Mouse (Mus musculus) CH12.LX (cell line): ENCODE measurements around the gene Il1r2. TPM values are rescaled to one million over a fixed set of nuclear protein-coding genes. Genes with fewer than 3 reads are reported as not detected.
A peak's percentile ranks its signal among the peaks of the same experiment; 100 is the strongest.

ENCODE experiments used
- DNase-seq: peaks from one replicate; pipeline ENCODE4 v3.0.0-alpha.2; 2013; ENCODE audit errors: extremely low read depth
- H3K27ac ChIP-seq: 2 replicates; pipeline ENCODE4 v1.5.1; 2012; ENCODE audit warnings: low read depth, mild to moderate bottlenecking, control low read depth, moderate library complexity; ENCODE audit not compliant: insufficient read depth
- H3K27me3 ChIP-seq: replicated peaks from 2 replicates; pipeline ENCODE3; 2012; ENCODE audit warnings: inconsistent platforms
- H3K36me3 ChIP-seq, 2 experiments: replicated peaks in 1 of 2; 2 replicates each; pipeline versions ENCODE3 to v1.6.1; 2012; ENCODE audit warnings: inconsistent platforms in 1 of 2, low read length in 1 of 2, mild to moderate bottlenecking in 1 of 2, mixed read lengths in 1 of 2, moderate library complexity in 1 of 2; ENCODE audit not compliant: control insufficient read depth in 1 of 2, insufficient read depth in 1 of 2
- H3K4me1 ChIP-seq, 2 experiments: 2 replicates each; pipeline ENCODE4 v1.6.1; 2012; ENCODE audit warnings: inconsistent platforms in 1 of 2, moderate library complexity in 1 of 2; ENCODE audit not compliant: insufficient read depth in 2 of 2, control insufficient read depth in 1 of 2
- H3K4me2 ChIP-seq: 2 replicates; pipeline ENCODE4 v1.6.1; 2012; ENCODE audit warnings: low read depth, mild to moderate bottlenecking, control low read depth; ENCODE audit not compliant: poor library complexity, insufficient read depth, severe bottlenecking
- H3K4me3 ChIP-seq, 3 experiments: fragments of 150-350 bp in 1 of 3; sonication (generic) in 1 of 3; replicated peaks in 1 of 3; 2 replicates each; pipeline versions ENCODE3 to v1.5.1; 2011 to 2012; ENCODE audit warnings: low read depth in 2 of 3, low read length in 2 of 3, mild to moderate bottlenecking in 2 of 3, moderate library complexity in 2 of 3, control low read depth in 1 of 3, improper control_type of control experiment in 1 of 3, inconsistent platforms in 1 of 3, mixed read lengths in 1 of 3; ENCODE audit not compliant: poor library complexity in 1 of 3
- H3K79me2 ChIP-seq: replicated peaks from 2 replicates; pipeline ENCODE4 v1.6.1; 2012; ENCODE audit warnings: mild to moderate bottlenecking, moderate library complexity; ENCODE audit not compliant: control insufficient read depth, poor library complexity, insufficient read depth, severe bottlenecking; ENCODE audit errors: extremely low read depth
- H3K9ac ChIP-seq: 2 replicates; pipeline ENCODE4 v1.6.1; 2012; ENCODE audit warnings: low read depth, mild to moderate bottlenecking, control low read depth, moderate library complexity; ENCODE audit not compliant: insufficient read depth
- H3K9me3 ChIP-seq: replicated peaks from 2 replicates; pipeline ENCODE3; 2012; ENCODE audit warnings: low read length, inconsistent platforms, mixed read lengths
- CHD2 ChIP-seq: IDR thresholded peaks from 2 replicates; pipeline ENCODE4 v1.6.1; 2011; ENCODE audit warnings: low read length, improper control_type of control experiment
- EP300 ChIP-seq: IDR thresholded peaks from 2 replicates; pipeline ENCODE4 v1.6.1; 2011; ENCODE audit warnings: low read length, improper control_type of control experiment
- GABPA ChIP-seq: IDR thresholded peaks from 2 replicates; pipeline ENCODE4 v1.6.1; 2012; ENCODE audit warnings: low read depth, low read length, improper control_type of control experiment, inconsistent platforms; ENCODE audit not compliant: insufficient replicate concordance
- HCFC1 ChIP-seq: IDR thresholded peaks from 2 replicates; pipeline ENCODE4 v1.6.1; 2012; ENCODE audit warnings: low read depth, mild to moderate bottlenecking, inconsistent platforms, low read length, improper control_type of control experiment
- IRF4 ChIP-seq: IDR thresholded peaks from 2 replicates; pipeline ENCODE4 v1.6.1; 2014; ENCODE audit warnings: low read depth, mild to moderate bottlenecking, inconsistent platforms, low read length, improper control_type of control experiment
- KAT2A ChIP-seq: IDR thresholded peaks from 2 replicates; pipeline ENCODE4 v1.6.1; 2012; ENCODE audit warnings: low read length, improper control_type of control experiment, inconsistent platforms; ENCODE audit not compliant: insufficient replicate concordance
- NRF1 ChIP-seq: IDR thresholded peaks from 2 replicates; pipeline ENCODE4 v1.6.1; 2014; ENCODE audit warnings: low read depth, mild to moderate bottlenecking, inconsistent platforms, low read length, improper control_type of control experiment, moderate library complexity
- PAX5 ChIP-seq: IDR thresholded peaks from 2 replicates; pipeline ENCODE4 v1.6.1; 2012; ENCODE audit warnings: low read length, inconsistent platforms, mixed read lengths
- POLR2A ChIP-seq: IDR thresholded peaks from 2 replicates; pipeline ENCODE4 v1.6.1; 2011; ENCODE audit warnings: low read depth, mild to moderate bottlenecking, improper control_type of control experiment, low read length
- POLR2AphosphoS2 ChIP-seq: IDR thresholded peaks from 2 replicates; pipeline ENCODE4 v1.6.1; 2011; ENCODE audit warnings: low read depth, low read length, improper control_type of control experiment
- RAD21 ChIP-seq: IDR thresholded peaks from 2 replicates; pipeline ENCODE4 v1.6.1; 2011; ENCODE audit warnings: low read depth, mild to moderate bottlenecking, low read length, improper control_type of control experiment, moderate library complexity
- RCOR1 ChIP-seq: conservative IDR thresholded peaks from 2 replicates; pipeline ENCODE4 v1.6.1; 2012; ENCODE audit warnings: low read depth, mild to moderate bottlenecking, inconsistent platforms, low read length, improper control_type of control experiment
- SMC3 ChIP-seq: IDR thresholded peaks from 2 replicates; pipeline ENCODE4 v1.6.1; 2011; ENCODE audit warnings: low read depth, low read length, improper control_type of control experiment
- UBTF ChIP-seq: IDR thresholded peaks from 2 replicates; pipeline ENCODE4 v1.6.1; 2012; ENCODE audit warnings: low read depth, mild to moderate bottlenecking, inconsistent platforms, low read length, improper control_type of control experiment, moderate library complexity
- USF2 ChIP-seq: conservative IDR thresholded peaks from 2 replicates; pipeline ENCODE4 v1.6.1; 2011; ENCODE audit warnings: low read depth, low read length, improper control_type of control experiment
- dilution Hi-C: fragments of 300-500 bp; cut with MboI; formaldehyde crosslinking; loops from 2 replicates; pipeline ENCODE4 v1.14.3; 2020; ENCODE audit warnings: low sequenced_read_pairs; ENCODE audit not compliant: extremely low pct_unique_long_range_greater_than_20kb, extremely low pct_ligation_motif_present
- in situ Hi-C: fragments of 300-500 bp; cut with MboI; formaldehyde crosslinking; loops from 3 replicates; pipeline ENCODE4 v1.14.3; 2019; ENCODE audit warnings: low sequenced_read_pairs, low pct_ligation_motif_present, low pct_unique_long_range_greater_than_20kb, mixed read lengths
- polyA plus RNA-seq: library from polyadenylated mRNA; unstranded; fragments of >175 nt; gene quantifications from 2 replicates; pipeline ENCODE4 v1.2.1, GENCODE M21; 2012; ENCODE audit warnings: low read depth; ENCODE audit not compliant: insufficient read length
- total RNA-seq, 2 experiments: library from RNA; depleted of rRNA; stranded (reverse); fragments of 300-350 nt in 1 of 2; fragments of >200 nt in 1 of 2; gene quantifications; 2 replicates each; pipeline ENCODE4 v1.2.3; 2012 to 2014

The Il1r2 gene
- total and polyA plus RNA-seq, 3 experiments: 0.13 to 2.2 (median 1.1) TPM

- in situ Hi-C loops: no loop called here
- Histone ChIP-seq H3K36me3 (no peaks in the 10 kb centered on the region), H3K4me3 (no peak overlapping the region), H3K4me2 (no peak overlapping the region), H3K27me3 (peaks cover 2% of the 10 kb centered on the region), H3K27ac (no peak overlapping the region), H3K9ac (no peak overlapping the region), H3K9me3 (no peaks in the 10 kb centered on the region), H3K79me2 (no peaks in the 10 kb centered on the region), H3K4me1 (peaks cover 4 to 15% of the 10 kb centered on the region in 2 experiments; a peak in 3 of 4 replicates)
- 0 out of 2 replicates have a peak, but pooled peaks have one; percentile 24 for TF ChIP-seq IRF4
- no peak for TF ChIP-seq PAX5
- TF ChIP-seq EP300: peak; percentile 44; the same call in 1 of the 2 replicates
- dilution Hi-C loops: no loop called here
- peak; percentile 28 for DNase-seq
Observed at GRCm38 (mm10) chr1:40129321-40129720, 55.4 kb downstream of the Il1r2 start.

DNA sequence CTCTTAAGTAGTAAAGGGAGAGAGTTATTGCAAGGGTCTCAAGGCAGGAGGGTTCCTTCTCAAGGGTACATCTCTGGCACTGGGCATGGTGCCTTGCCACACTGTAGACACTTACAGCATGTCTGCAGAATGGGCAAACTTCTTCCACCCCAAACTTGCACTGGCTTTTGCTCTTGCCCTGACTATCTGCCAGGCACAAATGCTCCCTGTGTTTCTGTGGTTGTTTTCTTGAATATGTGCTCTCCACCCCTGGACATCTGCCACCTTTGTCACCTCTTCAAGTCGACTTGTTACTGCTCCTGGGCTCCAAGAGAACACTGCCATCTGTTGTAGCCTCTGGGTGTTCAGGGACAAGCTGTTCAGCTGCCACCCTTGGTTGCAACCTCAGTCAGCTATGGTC, 57.8 kb downstream of the Il1r2 start:
- DNase-seq: no peak
- in situ Hi-C loops: loop anchor here (10.0 kb wide), 1 partner anchor 243 kb away; no protein-coding TSS in a partner anchor
- Histone ChIP-seq H3K4me2 (no peak overlapping the region), H3K4me3 (no peak overlapping the region), H3K79me2 (no peaks in the 10 kb centered on the region), H3K9me3 (no peaks in the 10 kb centered on the region), H3K27ac (no peak overlapping the region), H3K9ac (no peak overlapping the region), H3K36me3 (no peaks in the 10 kb centered on the region), H3K4me1 (peaks cover 4 to 15% of the 10 kb centered on the region in 2 experiments; a peak in 3 of 4 replicates), H3K27me3 (peaks cover 2% of the 10 kb centered on the region)
- dilution Hi-C loops: no loop called here
- TF ChIP-seq NRF1 (no peak), POLR2AphosphoS2 (no peak), UBTF (no peak), HCFC1 (no peak), RCOR1 (no peak), CHD2 (no peak), GABPA (no peak), KAT2A (no peak), SMC3 (no peak), POLR2A (no peak), USF2 (no peak), EP300 (no peak)

- Histone ChIP-seq H3K9me3 (no peaks in the 10 kb centered on the region), H3K9ac (no peak overlapping the region), H3K4me3 (no peak overlapping the region), H3K27me3 (peaks cover 2% of the 10 kb centered on the region), H3K79me2 (no peaks in the 10 kb centered on the region), H3K36me3 (no peaks in the 10 kb centered on the region), H3K4me2 (no peak overlapping the region), H3K27ac (no peak overlapping the region), H3K4me1 (peaks cover 4 to 15% of the 10 kb centered on the region in 2 experiments; a peak in 3 of 4 replicates)
- in situ Hi-C loops (loop anchor here (10.0 kb wide), 1 partner anchor 242 kb away; no protein-coding TSS in a partner anchor), dilution Hi-C loops (no loop called here)
- TF ChIP-seq RAD21: no peak
- no peak for DNase-seq
Observed at GRCm38 (mm10) chr1:40132721-40133120, 58.8 kb downstream of the Il1r2 start.
